Mouse (Mus musculus) stomach, embryonic 14.5 days (tissue): ENCODE results near the gene C2cd4d. TPM values are rescaled to one million over a fixed set of nuclear protein-coding genes. Genes with fewer than 3 reads are reported as not detected.
A peak's percentile ranks its signal among the peaks of the same experiment; 100 is the strongest.

Experiments
- ATAC-seq: fragments of 200-750 bp; cut with Nextera tagmentation; 2 replicates; pipeline ENCODE4 v1.8.0; 2017; ENCODE audit warnings: low read depth, moderate TSS enrichment; ENCODE audit not compliant: insufficient number of reproducible peaks, insufficient read depth, low FRiP score
- H3K27ac ChIP-seq: fragments of 300-500 bp; sonication (generic); 2 replicates; pipeline ENCODE4 v1.5.1; 2014; ENCODE audit warnings: mild to moderate bottlenecking, low read length, moderate library complexity, mixed read lengths
- H3K27me3 ChIP-seq: fragments of 300-500 bp; sonication (generic); 2 replicates; pipeline ENCODE4 v1.6.1; 2014; ENCODE audit warnings: low read length, control low read depth, mixed read lengths; ENCODE audit not compliant: control insufficient read depth, insufficient read depth
- H3K36me3 ChIP-seq: fragments of 300-500 bp; sonication (generic); 2 replicates; pipeline ENCODE4 v1.6.1; 2014; ENCODE audit warnings: mild to moderate bottlenecking, control low read depth, low read length, moderate library complexity, mixed read lengths; ENCODE audit not compliant: control insufficient read depth, insufficient read depth
- H3K4me1 ChIP-seq: fragments of 300-500 bp; sonication (generic); 2 replicates; pipeline ENCODE4 v1.6.1; 2014; ENCODE audit warnings: low read length, control low read depth, mixed read lengths; ENCODE audit not compliant: control insufficient read depth, insufficient read depth
- H3K4me2 ChIP-seq: fragments of 300-500 bp; sonication (generic); replicated peaks from 2 replicates; pipeline ENCODE4 v1.6.1; 2014; ENCODE audit warnings: low read depth, low read length, control low read depth
- H3K4me3 ChIP-seq: fragments of 300-500 bp; sonication (generic); 2 replicates; pipeline ENCODE4 v1.5.1; 2014; ENCODE audit warnings: low read depth, low read length, control low read depth
- H3K9ac ChIP-seq: fragments of 300-500 bp; sonication (generic); replicated peaks from 2 replicates; pipeline ENCODE4 v1.6.1; 2014; ENCODE audit warnings: low read depth, mild to moderate bottlenecking, control low read depth, low read length, moderate library complexity, mixed read lengths
- H3K9me3 ChIP-seq: fragments of 300-500 bp; sonication (generic); 2 replicates; pipeline ENCODE4 v1.6.1; 2016; ENCODE audit warnings: low read depth, low read length, control low read depth; ENCODE audit not compliant: control insufficient read depth
- WGBS: fragments of 180-500 bp; shearing (Covaris S2); extraction: QIAGEN DNeasy Blood & Tissue Kit; methylation state at CpG from one replicate; pipeline ENCODE4 v1.1.7; 2014; 5-methylcytosine and 5-hydroxymethylcytosine counted together
- polyA plus RNA-seq: library from polyadenylated mRNA; unstranded; fragments of >200 nt; fragmentation: Nextera tagmentation; extraction: Ambion mirVana; gene quantifications from 2 replicates; pipeline ENCODE4 v1.2.1, GENCODE M21; 2014

Gene C2cd4d
- polyA plus RNA-seq: 2.1 and 2.2 TPM in 2 replicates

GRCm38 (mm10) chr3:94362138-94362537, at the start of gene C2cd4d:
TSS of gene C2cd4d (plus strand) at chr3:94362438.
- 0 out of 2 replicates have a peak, but pooled peaks have one; percentile 20 for ATAC-seq
- H3K4me3 ChIP-seq: peak within 1 kb of the TSS; percentile 48
- H3K36me3 ChIP-seq: no peaks in the 10 kb centered on the region
- H3K4me2 ChIP-seq: peak within 1 kb of the TSS; percentile 92
- H3K27ac ChIP-seq: no peak within 1 kb of the TSS
- H3K9ac ChIP-seq: peak within 1 kb of the TSS; percentile 68
- no peaks in the 10 kb centered on the region for H3K27me3 ChIP-seq
- no peaks in the 10 kb centered on the region for H3K9me3 ChIP-seq
- 59% methylated on average over 7 of the region's 7 CpGs for WGBS
- H3K4me1 ChIP-seq: no peaks in the 10 kb centered on the region

- H3K4me2 ChIP-seq: no peak overlapping the region
- no peak overlapping the region for H3K9ac ChIP-seq
- H3K9me3 ChIP-seq: no peaks in the 10 kb centered on the region
- H3K4me3 ChIP-seq: no peak overlapping the region
- H3K27ac ChIP-seq: no peak overlapping the region
- no peaks in the 10 kb centered on the region for H3K4me1 ChIP-seq
- 53% methylated on average over 3 of the region's 3 CpGs for WGBS
- H3K36me3 ChIP-seq: peaks cover 4% of the 10 kb centered on the region; the same call in 1 of the 2 replicates
- no peaks in the 10 kb centered on the region for H3K27me3 ChIP-seq
- no peak for ATAC-seq
These were observed 33.6 kb upstream of the C2cd4d start for GRCm38 (mm10) chr3:94328681-94329080.

GRCm38 (mm10) chr3:94334442-94334841, 27.8 kb upstream of the C2cd4d start:
- no peak for ATAC-seq
- H3K36me3 ChIP-seq: peaks cover 3% of the 10 kb centered on the region; the same call in 1 of the 2 replicates
- H3K4me3 ChIP-seq: no peak overlapping the region
- no peaks in the 10 kb centered on the region for H3K4me1 ChIP-seq
- H3K9ac ChIP-seq: no peak overlapping the region
- no peaks in the 10 kb centered on the region for H3K27me3 ChIP-seq
- no peak overlapping the region for H3K27ac ChIP-seq
- WGBS: 86% methylated on average over 4 of the region's 4 CpGs
- H3K9me3 ChIP-seq: no peaks in the 10 kb centered on the region
- H3K4me2 ChIP-seq: no peak overlapping the region

- no peak for ATAC-seq
- H3K4me2 ChIP-seq: no peak overlapping the region
- H3K27ac ChIP-seq: no peak overlapping the region
- H3K9me3 ChIP-seq: no peaks in the 10 kb centered on the region
- H3K9ac ChIP-seq: no peak overlapping the region
- no peaks in the 10 kb centered on the region for H3K27me3 ChIP-seq
- H3K36me3 ChIP-seq: no peaks in the 10 kb centered on the region
- WGBS: 82% methylated on average over 3 of the region's 3 CpGs
- no peak overlapping the region for H3K4me3 ChIP-seq
- no peaks in the 10 kb centered on the region for H3K4me1 ChIP-seq
These were observed 23.7 kb upstream of the C2cd4d start for GRCm38 (mm10) chr3:94338522-94338921.

GRCm38 (mm10) chr3:94341959-94342422, 20.2 kb upstream of the C2cd4d start, which contains the start of gene Them5:
TSS of gene Them5 (plus strand) at chr3:94342099.
- H3K9me3 ChIP-seq: no peaks in the 10 kb centered on the region
- ATAC-seq: no peak
- H3K4me2 ChIP-seq: no peak within 1 kb of the TSS
- H3K4me3 ChIP-seq: no peak within 1 kb of the TSS
- no peaks in the 10 kb centered on the region for H3K4me1 ChIP-seq
- no peak within 1 kb of the TSS for H3K27ac ChIP-seq
- no peaks in the 10 kb centered on the region for H3K27me3 ChIP-seq
- WGBS: 37% methylated on average over 3 of the region's 3 CpGs
- no peak within 1 kb of the TSS for H3K9ac ChIP-seq
- H3K36me3 ChIP-seq: no peaks in the 10 kb centered on the region

GRCm38 (mm10) chr3:94342552-94342951, 19.7 kb upstream of the C2cd4d start:
- Histone ChIP-seq H3K4me1 (no peaks in the 10 kb centered on the region), H3K9ac (no peak overlapping the region), H3K36me3 (no peaks in the 10 kb centered on the region), H3K4me2 (no peak overlapping the region), H3K4me3 (no peak overlapping the region), H3K27ac (no peak overlapping the region), H3K9me3 (no peaks in the 10 kb centered on the region), H3K27me3 (no peaks in the 10 kb centered on the region)
- 55% methylated on average over 1 of the region's 1 CpGs for WGBS
- no peak for ATAC-seq

- Histone ChIP-seq H3K4me3 (no peak overlapping the region), H3K27me3 (no peaks in the 10 kb centered on the region), H3K4me1 (no peaks in the 10 kb centered on the region), H3K4me2 (no peak overlapping the region), H3K9me3 (no peaks in the 10 kb centered on the region), H3K9ac (no peak overlapping the region), H3K27ac (no peak overlapping the region), H3K36me3 (no peaks in the 10 kb centered on the region)
- 77% methylated on average over 2 of the region's 2 CpGs for WGBS
- ATAC-seq: peak; percentile 53; the same call in 1 of the 2 replicates
These were observed 18.1 kb upstream of the C2cd4d start for GRCm38 (mm10) chr3:94344182-94344581.

- 55% methylated on average over 3 of the region's 3 CpGs for WGBS
- Histone ChIP-seq H3K36me3 (no peaks in the 10 kb centered on the region), H3K4me3 (no peak overlapping the region), H3K27ac (no peak overlapping the region), H3K9ac (no peak overlapping the region), H3K9me3 (no peaks in the 10 kb centered on the region), H3K4me2 (no peak overlapping the region), H3K27me3 (no peaks in the 10 kb centered on the region), H3K4me1 (no peaks in the 10 kb centered on the region)
- ATAC-seq: no peak
These were observed 17.3 kb upstream of the C2cd4d start for GRCm38 (mm10) chr3:94344897-94345296.

- ATAC-seq: no peak
These were observed 14.1 kb upstream of the C2cd4d start for GRCm38 (mm10) chr3:94348146-94348545.

More at GRCm38 (mm10) chr3:94348146-94348545, 14.1 kb upstream of the C2cd4d start:
- Histone ChIP-seq H3K36me3 (no peaks in the 10 kb centered on the region), H3K27me3 (no peaks in the 10 kb centered on the region), H3K9me3 (no peaks in the 10 kb centered on the region), H3K4me3 (no peak overlapping the region), H3K27ac (no peak overlapping the region), H3K4me2 (no peak overlapping the region), H3K9ac (no peak overlapping the region), H3K4me1 (no peaks in the 10 kb centered on the region)
- WGBS: 65% methylated on average over 2 of the region's 2 CpGs
